Mouse (Mus musculus) ovary, postnatal 14 days (tissue): ENCODE measurements at regions not wholly inside any gene's neighbourhood (a gene's known extent, or its start where the extent isn't known, plus 50 kb on each side); places are given as distances from the start of the nearest gene placed in this dataset.

Experiments used
- DNase-seq: peaks from one replicate; pipeline ENCODE4 v3.0.0; 2022; ENCODE audit warnings: low spot score

- DNase-seq: no peak
Observed at GRCm38 (mm10) chr3:38697349-38697748, 189.4 kb upstream of the Fat4 start.

GRCm38 (mm10) chr3:38695836-38696235, 190.9 kb upstream of the Fat4 start:
- DNase-seq: no peak

- DNase-seq: no peak
Observed at GRCm38 (mm10) chr3:38692768-38693167, 194.0 kb upstream of the Fat4 start.

GRCm38 (mm10) chr3:38684247-38684991, 199.8 kb upstream of the Ankrd50 start:
- DNase-seq: no peak

GRCm38 (mm10) chr3:38663670-38664494, 179.2 kb upstream of the Ankrd50 start:
- DNase-seq: no peak

GRCm38 (mm10) chr3:38663023-38663422, 178.4 kb upstream of the Ankrd50 start:
- no peak for DNase-seq

- DNase-seq: no peak
Observed at GRCm38 (mm10) chr3:38656790-38657189, 172.1 kb upstream of the Ankrd50 start.

- DNase-seq: no peak
Observed at GRCm38 (mm10) chr3:38653928-38654327, 169.3 kb upstream of the Ankrd50 start.

- no peak for DNase-seq
Observed at GRCm38 (mm10) chr3:38652985-38653685, 168.5 kb upstream of the Ankrd50 start.

GRCm38 (mm10) chr3:38650176-38650575, 165.5 kb upstream of the Ankrd50 start:
- DNase-seq: no peak

GRCm38 (mm10) chr3:38648633-38649032, 164.0 kb upstream of the Ankrd50 start:
- no peak for DNase-seq

GRCm38 (mm10) chr3:38647737-38648330, 163.2 kb upstream of the Ankrd50 start:
- no peak for DNase-seq

- DNase-seq: no peak
Observed at GRCm38 (mm10) chr3:38641733-38642132, 157.1 kb upstream of the Ankrd50 start.

GRCm38 (mm10) chr3:38636806-38637205, 152.2 kb upstream of the Ankrd50 start:
- no peak for DNase-seq

GRCm38 (mm10) chr3:38633347-38633746, 148.7 kb upstream of the Ankrd50 start:
- DNase-seq: no peak

- no peak for DNase-seq
Observed at GRCm38 (mm10) chr3:38625575-38626184, 141.0 kb upstream of the Ankrd50 start.

- no peak for DNase-seq
Observed at GRCm38 (mm10) chr3:38617989-38618388, 133.3 kb upstream of the Ankrd50 start.

- DNase-seq: no peak
Observed at GRCm38 (mm10) chr3:38617217-38617616, 132.6 kb upstream of the Ankrd50 start.

GRCm38 (mm10) chr3:38613706-38614105, 129.1 kb upstream of the Ankrd50 start:
- DNase-seq: no peak

GRCm38 (mm10) chr3:38591531-38591930, 106.9 kb upstream of the Ankrd50 start:
- DNase-seq: no peak

GRCm38 (mm10) chr3:38588966-38589365, 104.3 kb upstream of the Ankrd50 start:
- no peak for DNase-seq

GRCm38 (mm10) chr3:38585509-38585908, 100.9 kb upstream of the Ankrd50 start:
- no peak for DNase-seq
